ENCODE assay signal across 16 mouse cellular contexts in genomic region chr2:33515856-33516255, GRCm38 (mm10). TPM values are rescaled to one million over a fixed set of nuclear protein-coding genes. Genes with fewer than 3 reads are reported as not detected.
A peak's percentile ranks its signal among the peaks of the same experiment; 100 is the strongest.
DNase-seq lines count a peak whose midpoint lies in the region; ATAC-seq and TF ChIP-seq lines count a peak whose summit lies in the region.
"Had no signal": no experiment of that assay in that cellular context is flagged by ENCODE, and none has a peak within 500 bp of the region (broad histone marks: within the 10 kb centered on the region; RNA-seq: fewer than 3 reads in every experiment).

No protein-coding gene starts in this region.

- H3K36me3 ChIP-seq in kidney, postnatal 0 days (ENCODE audit: insufficient read depth, low read length): no peaks in the 10 kb centered on the region
- H3K36me3 ChIP-seq in hindbrain, embryonic 14.5 days (replicated peaks; ENCODE audit: control insufficient read depth, insufficient read depth): no peaks in the 10 kb centered on the region
- H3K36me3 ChIP-seq in intestine, postnatal 0 days (ENCODE audit: control insufficient read depth, insufficient read depth): no peaks in the 10 kb centered on the region
- no peaks in the 10 kb centered on the region for H3K36me3 ChIP-seq in neural tube, embryonic 14.5 days (ENCODE audit: control insufficient read depth, insufficient read depth, low read length)
- H3K36me3 ChIP-seq: heart, embryonic 13.5 days; liver, embryonic 15.5 days had no signal

- H3K27me3 ChIP-seq in kidney, postnatal 0 days (ENCODE audit: insufficient read depth, low read length): no peaks in the 10 kb centered on the region
- no peaks in the 10 kb centered on the region for H3K27me3 ChIP-seq in hindbrain, embryonic 14.5 days (ENCODE audit: control insufficient read depth, insufficient read depth, low read length)
- H3K27me3 ChIP-seq in intestine, postnatal 0 days (replicated peaks; ENCODE audit: control insufficient read depth, insufficient read depth, low read length): peaks cover 12% of the 10 kb centered on the region; the same call in 1 of the 2 replicates
- no peaks in the 10 kb centered on the region for H3K27me3 ChIP-seq in neural tube, embryonic 14.5 days (ENCODE audit: control insufficient read depth, insufficient read depth, low read length)
- H3K27me3 ChIP-seq: forebrain, embryonic 13.5 days had no signal

- no peaks in the 10 kb centered on the region for H3K9me3 ChIP-seq in kidney, postnatal 0 days (replicated peaks; ENCODE audit: low read length)
- no peaks in the 10 kb centered on the region for H3K9me3 ChIP-seq in hindbrain, embryonic 14.5 days (ENCODE audit: control insufficient read depth, low read length)
- no peaks in the 10 kb centered on the region for H3K9me3 ChIP-seq in intestine, postnatal 0 days (ENCODE audit: control insufficient read depth)
- H3K9me3 ChIP-seq in neural tube, embryonic 14.5 days (ENCODE audit: control insufficient read depth, low read length): no peaks in the 10 kb centered on the region
- H3K9me3 ChIP-seq: forebrain, embryonic 13.5 days; liver, embryonic 15.5 days had no signal

- peak overlapping the region; percentile 11; the same call in 1 of the 2 replicates for H3K4me2 ChIP-seq in kidney, postnatal 0 days (ENCODE audit: low read length)
- H3K4me2 ChIP-seq in hindbrain, embryonic 14.5 days (replicated peaks): peak overlapping the region; percentile 7; the same call in 1 of the 2 replicates
- peak overlapping the region; percentile 46 for H3K4me2 ChIP-seq in intestine, postnatal 0 days (replicated peaks; ENCODE audit: low read depth)
- peak overlapping the region; percentile 6; the same call in 1 of the 2 replicates for H3K4me2 ChIP-seq in neural tube, embryonic 14.5 days (ENCODE audit: low read depth, low read length)
- H3K4me2 ChIP-seq: forebrain, embryonic 13.5 days; heart, embryonic 13.5 days; liver, embryonic 15.5 days had no signal

- no peak overlapping the region for H3K9ac ChIP-seq in kidney, postnatal 0 days (ENCODE audit: low read depth, low read length)
- no peak overlapping the region for H3K9ac ChIP-seq in hindbrain, embryonic 14.5 days
- H3K9ac ChIP-seq in intestine, postnatal 0 days (ENCODE audit: low read depth, low read length): no peak overlapping the region
- H3K9ac ChIP-seq in neural tube, embryonic 14.5 days (replicated peaks; ENCODE audit: low read depth, low read length): no peak overlapping the region; the same call in none of the 2 replicates
- H3K9ac ChIP-seq: forebrain, embryonic 13.5 days; heart, embryonic 13.5 days; liver, embryonic 15.5 days had no signal

- 36% methylated on average over 19 of the region's 19 CpGs for WGBS in kidney, postnatal 0 days
- WGBS in hindbrain, embryonic 14.5 days: 55% methylated on average over 19 of the region's 19 CpGs
- 36% methylated on average over 19 of the region's 19 CpGs for WGBS in intestine, postnatal 0 days
- 21% methylated on average over 19 of the region's 19 CpGs for WGBS in neural tube, embryonic 14.5 days

- no peak for DNase-seq in kidney, postnatal 0 days (ENCODE audit: low spot score)
- no peak for DNase-seq in kidney, postnatal 10 days
- no peak for DNase-seq in hindbrain, embryonic 14.5 days (ENCODE audit: low spot score)
- no peak for DNase-seq in thymus, postnatal 25 days
- DNase-seq in B cell, adult 2 months: no peak
- DNase-seq: cerebellum, adult 9-10 months; lung, postnatal 10 days; right cerebral cortex, postnatal 14 days; spleen, adult 18-20 months; thymus, postnatal 36 days had no signal

- no peak for ATAC-seq in kidney, postnatal 0 days (replicated peaks; ENCODE audit: low FRiP score, low read depth)
- peak; percentile 34; the same call in 1 of the 2 replicates for ATAC-seq in hindbrain, embryonic 14.5 days (ENCODE audit: low FRiP score)
- peak; percentile 58; the same call in 1 of the 2 replicates for ATAC-seq in intestine, postnatal 0 days
- ATAC-seq in neural tube, embryonic 14.5 days (ENCODE audit: low read depth): peak; percentile 86
- ATAC-seq: forebrain, embryonic 13.5 days; inflammation-experienced regulatory T-cells, adult 6 months had no signal

- H3K4me3 ChIP-seq in kidney, postnatal 0 days (replicated peaks; ENCODE audit: low read depth, low read length): no peak overlapping the region
- H3K4me3 ChIP-seq in hindbrain, embryonic 14.5 days (replicated peaks; ENCODE audit: low read length): no peak overlapping the region
- no peak overlapping the region for H3K4me3 ChIP-seq in intestine, postnatal 0 days (ENCODE audit: low read depth, low read length)
- H3K4me3 ChIP-seq in neural tube, embryonic 14.5 days (ENCODE audit: low read depth, low read length): no peak overlapping the region
- H3K4me3 ChIP-seq: forebrain, embryonic 13.5 days; heart, embryonic 13.5 days; liver, embryonic 15.5 days had no signal

- no peak for TF ChIP-seq CTCF in kidney, postnatal 0 days (IDR thresholded peaks at IDR 0.05; ENCODE audit: low read depth)
- no peak for TF ChIP-seq CTCF in intestine, postnatal 0 days (IDR thresholded peaks at IDR 0.05; ENCODE audit: low read depth)

- H3K27ac ChIP-seq in kidney, postnatal 0 days: no peak overlapping the region
- H3K27ac ChIP-seq in hindbrain, embryonic 14.5 days: peak overlapping the region; percentile 48
- H3K27ac ChIP-seq in intestine, postnatal 0 days (ENCODE audit: low read depth, low read length): no peak overlapping the region
- peak overlapping the region; percentile 71 for H3K27ac ChIP-seq in neural tube, embryonic 14.5 days (ENCODE audit: low read depth, low read length)
- H3K27ac ChIP-seq: forebrain, embryonic 13.5 days; heart, embryonic 13.5 days; liver, embryonic 15.5 days had no signal

- no peaks in the 10 kb centered on the region for H3K4me1 ChIP-seq in kidney, postnatal 0 days (replicated peaks; ENCODE audit: insufficient read depth, low read length)
- no peaks in the 10 kb centered on the region; the same call in 1 of the 2 replicates for H3K4me1 ChIP-seq in hindbrain, embryonic 14.5 days (replicated peaks; ENCODE audit: control insufficient read depth, insufficient read depth, low read length)
- no peaks in the 10 kb centered on the region for H3K4me1 ChIP-seq in intestine, postnatal 0 days (replicated peaks; ENCODE audit: control insufficient read depth, insufficient read depth, low read length)
- peaks cover 12% of the 10 kb centered on the region for H3K4me1 ChIP-seq in neural tube, embryonic 14.5 days (ENCODE audit: control insufficient read depth, insufficient read depth, low read length)
- H3K4me1 ChIP-seq: forebrain, embryonic 13.5 days; heart, embryonic 13.5 days; liver, embryonic 15.5 days had no signal

RNA-seq across cellular contexts. Expression of gene Zbtb43, which starts 47.5 kb away (rescaled TPM):
- polyA plus RNA-seq in kidney, postnatal 0 days (2015; fragmentation: Nextera tagmentation; extraction: Ambion mirVana): 13.9 and 15.3 TPM in 2 replicates
- polyA plus RNA-seq in hindbrain, embryonic 14.5 days (2014; fragmentation: Nextera tagmentation; extraction: Ambion mirVana): 30.5 and 31.6 TPM in 2 replicates
- polyA plus RNA-seq in intestine, postnatal 0 days (2015; fragmentation: Nextera tagmentation; extraction: Ambion mirVana): 9.3 and 9.7 TPM in 2 replicates
- polyA plus RNA-seq in neural tube, embryonic 14.5 days (2014; fragmentation: Nextera tagmentation; extraction: Ambion mirVana): 29.4 and 31.9 TPM in 2 replicates

Comparison
In these comparisons a context has a peak if more than half of its experiments do, and no peak if none do; other contexts are left out.
1. H3K27ac ChIP-seq: peak in hindbrain, embryonic 14.5 days (single experiment) and neural tube, embryonic 14.5 days (single experiment); none in kidney, postnatal 0 days (single experiment) and intestine, postnatal 0 days (single experiment).
2. Peak in every context shown above with its lines, with median percentiles within 50 percentile points of each other: H3K4me2 ChIP-seq.